Mouse (Mus musculus) G1E (cell line): Measurements from ENCODE around the gene Olfr1341. TPM values are rescaled to one million over a fixed set of nuclear protein-coding genes. Genes with fewer than 3 reads are reported as not detected.

Source experiments
- ATAC-seq: 2 replicates; pipeline ENCODE4 v1.8.0; 2016; ENCODE audit warnings: mild to moderate bottlenecking; ENCODE audit not compliant: insufficient number of reproducible peaks, poor library complexity, low FRiP score, severe bottlenecking; ENCODE audit errors: extremely low read depth
- DNase-seq: peaks from one replicate; pipeline ENCODE4 v3.0.0; 2012; ENCODE audit warnings: low spot score
- H3K27me3 ChIP-seq: 2 replicates; pipeline ENCODE4 v1.6.1; 2012; ENCODE audit warnings: mild to moderate bottlenecking, low read length, inconsistent platforms; ENCODE audit not compliant: insufficient read depth
- H3K36me3 ChIP-seq: replicated peaks from 2 replicates; pipeline ENCODE3; 2012; ENCODE audit warnings: mild to moderate bottlenecking, inconsistent platforms
- H3K4me1 ChIP-seq: 2 replicates; pipeline ENCODE4 v1.6.1; 2012; ENCODE audit warnings: low read depth, low read length, inconsistent platforms, mixed read lengths; ENCODE audit not compliant: insufficient read depth
- H3K4me3 ChIP-seq: 2 replicates; pipeline ENCODE4 v1.5.1; 2012; ENCODE audit warnings: low read depth, mild to moderate bottlenecking, inconsistent platforms, low read length, moderate library complexity, mixed read lengths
- H3K9me3 ChIP-seq: replicated peaks from 2 replicates; pipeline ENCODE4 v1.6.1; 2012; ENCODE audit warnings: inconsistent platforms
- CTCF ChIP-seq: IDR thresholded peaks from 2 replicates; pipeline ENCODE4 v1.5.1; 2012; ENCODE audit warnings: low read depth, low read length, inconsistent platforms, mixed read lengths
- GATA1 ChIP-seq: IDR thresholded peaks from 2 replicates; pipeline ENCODE4 v1.6.1; 2012; ENCODE audit warnings: borderline replicate concordance, low read length, inconsistent platforms, mixed read lengths
- GATA2 ChIP-seq: IDR thresholded peaks from 2 replicates; pipeline ENCODE4 v1.6.1; 2012; ENCODE audit warnings: low read depth, low read length, inconsistent platforms, borderline replicate concordance
- POLR2AphosphoS5 ChIP-seq: IDR thresholded peaks from 2 replicates; pipeline ENCODE4 v1.6.1; 2012; ENCODE audit warnings: low read depth, low read length, inconsistent platforms; ENCODE audit not compliant: insufficient replicate concordance
- TAL1 ChIP-seq: conservative IDR thresholded peaks from 2 replicates; pipeline ENCODE4 v1.6.1; 2012; ENCODE audit warnings: low read depth, low read length, inconsistent platforms, mixed read lengths
- polyA plus RNA-seq: library from polyadenylated mRNA; stranded (reverse); fragments of >175 nt; gene quantifications from 2 replicates; pipeline ENCODE4 v1.2.3, GENCODE M21; 2012
- total RNA-seq, 2 experiments: library from RNA; stranded (forward) in 1 of 2; stranded (reverse) in 1 of 2; fragments of 200-1000 nt in 1 of 2; fragments of >200 nt in 1 of 2; fragmentation: Nextera tagmentation in 1 of 2; gene quantifications; 2 replicates each; pipeline ENCODE4 v1.2.3; 2014 to 2017

The Olfr1341 gene
- not detected in 2 replicates for total RNA-seq (2014; fragmentation: Nextera tagmentation)
- total RNA-seq (2017), result 0.12 and 0.16 TPM in 2 replicates
- not detected in 2 replicates for polyA plus RNA-seq

GRCm38 (mm10) chr4:118703223-118703622 lies at the start of gene Olfr1341:
Gene Olfr1341 (plus strand): TSS chr4:118703523.
- Histone ChIP-seq H3K4me1 (no peaks in the 10 kb centered on the region), H3K4me3 (no peak within 1 kb of the TSS), H3K27me3 (peaks cover 4% of the 10 kb centered on the region; the same call in 1 of the 2 replicates), H3K9me3 (no peaks in the 10 kb centered on the region), H3K36me3 (no peaks in the 10 kb centered on the region)
- TF ChIP-seq GATA1, result no peak
- TF ChIP-seq TAL1, result no peak
- no peak for TF ChIP-seq POLR2AphosphoS5
- no peak for TF ChIP-seq GATA2
- no peak for TF ChIP-seq CTCF
- DNase-seq (no peak), ATAC-seq (no peak)

GRCm38 (mm10) chr4:118658652-118659051 lies 44.7 kb upstream of the Olfr1341 start, which contains the start of gene Olfr62:
Gene Olfr62 (plus strand): TSS chr4:118658952.
- ATAC-seq (no peak), DNase-seq (no peak)
- H3K9me3 ChIP-seq, result no peaks in the 10 kb centered on the region
- H3K4me3 ChIP-seq, result no peak within 1 kb of the TSS
- H3K27me3 ChIP-seq, result peaks cover 17% of the 10 kb centered on the region
- no peaks in the 10 kb centered on the region for H3K36me3 ChIP-seq
- no peak for TF ChIP-seq CTCF
- TF ChIP-seq GATA2, result no peak
- no peak for TF ChIP-seq GATA1
- no peak for TF ChIP-seq POLR2AphosphoS5
- TF ChIP-seq TAL1, result no peak
- no peaks in the 10 kb centered on the region for H3K4me1 ChIP-seq

- H3K4me3 ChIP-seq, result no peak overlapping the region
- H3K36me3 ChIP-seq, result no peaks in the 10 kb centered on the region
- no peak for ATAC-seq
- TF ChIP-seq POLR2AphosphoS5, result no peak
- no peak for TF ChIP-seq GATA2
- no peak for TF ChIP-seq GATA1
- H3K9me3 ChIP-seq, result no peaks in the 10 kb centered on the region
- no peak for DNase-seq
- H3K4me1 ChIP-seq, result no peaks in the 10 kb centered on the region
- H3K27me3 ChIP-seq, result peaks cover 2% of the 10 kb centered on the region
Measured at GRCm38 (mm10) chr4:118687086-118687485, 16.2 kb upstream of the Olfr1341 start.

- Histone ChIP-seq H3K36me3 (no peaks in the 10 kb centered on the region), H3K9me3 (no peaks in the 10 kb centered on the region), H3K27me3 (peaks cover 18% of the 10 kb centered on the region), H3K4me3 (no peak within 1 kb of the TSS), H3K4me1 (no peaks in the 10 kb centered on the region)
- TF ChIP-seq GATA1 (no peak), CTCF (no peak), TAL1 (no peak), POLR2AphosphoS5 (no peak), GATA2 (no peak)
- ATAC-seq (no peak; the same call in 1 of the 2 replicates), DNase-seq (no peak)
Measured at GRCm38 (mm10) chr4:118692412-118692973, 10.8 kb upstream of the Olfr1341 start, which contains the start of gene Olfr1342. Gene Olfr1342 (minus strand): TSS chr4:118692756.

GRCm38 (mm10) chr4:118693812-118694211 lies 9.5 kb upstream of the Olfr1341 start:
- Histone ChIP-seq H3K27me3 (peaks cover 18% of the 10 kb centered on the region), H3K9me3 (no peaks in the 10 kb centered on the region), H3K4me3 (no peak overlapping the region), H3K4me1 (no peaks in the 10 kb centered on the region), H3K36me3 (no peaks in the 10 kb centered on the region)
- no peak for TF ChIP-seq POLR2AphosphoS5
- TF ChIP-seq TAL1, result no peak
- TF ChIP-seq GATA1, result no peak
- no peak for TF ChIP-seq GATA2
- TF ChIP-seq CTCF, result no peak
- ATAC-seq (no peak), DNase-seq (no peak)

- ATAC-seq (no peak), DNase-seq (no peak)
- no peaks in the 10 kb centered on the region for H3K9me3 ChIP-seq
- H3K4me1 ChIP-seq, result no peaks in the 10 kb centered on the region
- TF ChIP-seq GATA1 (no peak), TAL1 (no peak), CTCF (no peak), GATA2 (no peak), POLR2AphosphoS5 (no peak)
- H3K27me3 ChIP-seq, result peaks cover 8% of the 10 kb centered on the region; the same call in 1 of the 2 replicates
- no peaks in the 10 kb centered on the region for H3K36me3 ChIP-seq
- H3K4me3 ChIP-seq, result no peak overlapping the region
Measured at GRCm38 (mm10) chr4:118708086-118708485, 4.8 kb downstream of the Olfr1341 start.
